Mouse (Mus musculus) G1E (cell line): ENCODE data around the gene H3f3b. TPM values are rescaled to one million over a fixed set of nuclear protein-coding genes. Genes with fewer than 3 reads are reported as not detected.

Source experiments
- ATAC-seq: 2 replicates; pipeline ENCODE4 v1.8.0; 2016; ENCODE audit warnings: mild to moderate bottlenecking; ENCODE audit not compliant: insufficient number of reproducible peaks, poor library complexity, low FRiP score, severe bottlenecking; ENCODE audit errors: extremely low read depth
- DNase-seq: peaks from one replicate; pipeline ENCODE4 v3.0.0; 2012; ENCODE audit warnings: low spot score
- H3K27me3 ChIP-seq: 2 replicates; pipeline ENCODE4 v1.6.1; 2012; ENCODE audit warnings: mild to moderate bottlenecking, low read length, inconsistent platforms; ENCODE audit not compliant: insufficient read depth
- H3K36me3 ChIP-seq: replicated peaks from 2 replicates; pipeline ENCODE3; 2012; ENCODE audit warnings: mild to moderate bottlenecking, inconsistent platforms
- H3K4me1 ChIP-seq: 2 replicates; pipeline ENCODE4 v1.6.1; 2012; ENCODE audit warnings: low read depth, low read length, inconsistent platforms, mixed read lengths; ENCODE audit not compliant: insufficient read depth
- H3K4me3 ChIP-seq: 2 replicates; pipeline ENCODE4 v1.5.1; 2012; ENCODE audit warnings: low read depth, mild to moderate bottlenecking, inconsistent platforms, low read length, moderate library complexity, mixed read lengths
- H3K9me3 ChIP-seq: replicated peaks from 2 replicates; pipeline ENCODE4 v1.6.1; 2012; ENCODE audit warnings: inconsistent platforms
- CTCF ChIP-seq: IDR thresholded peaks from 2 replicates; pipeline ENCODE4 v1.5.1; 2012; ENCODE audit warnings: low read depth, low read length, inconsistent platforms, mixed read lengths
- GATA1 ChIP-seq: IDR thresholded peaks from 2 replicates; pipeline ENCODE4 v1.6.1; 2012; ENCODE audit warnings: borderline replicate concordance, low read length, inconsistent platforms, mixed read lengths
- GATA2 ChIP-seq: IDR thresholded peaks from 2 replicates; pipeline ENCODE4 v1.6.1; 2012; ENCODE audit warnings: low read depth, low read length, inconsistent platforms, borderline replicate concordance
- POLR2AphosphoS5 ChIP-seq: IDR thresholded peaks from 2 replicates; pipeline ENCODE4 v1.6.1; 2012; ENCODE audit warnings: low read depth, low read length, inconsistent platforms; ENCODE audit not compliant: insufficient replicate concordance
- TAL1 ChIP-seq: conservative IDR thresholded peaks from 2 replicates; pipeline ENCODE4 v1.6.1; 2012; ENCODE audit warnings: low read depth, low read length, inconsistent platforms, mixed read lengths
- polyA plus RNA-seq: library from polyadenylated mRNA; stranded (reverse); fragments of >175 nt; gene quantifications from 2 replicates; pipeline ENCODE4 v1.2.3, GENCODE M21; 2012
- total RNA-seq, 2 experiments: library from RNA; stranded (forward) in 1 of 2; stranded (reverse) in 1 of 2; fragments of 200-1000 nt in 1 of 2; fragments of >200 nt in 1 of 2; fragmentation: Nextera tagmentation in 1 of 2; gene quantifications; 2 replicates each; pipeline ENCODE4 v1.2.3; 2014 to 2017

Gene H3f3b
- total and polyA plus RNA-seq, 3 experiments = 336 to 721 (median 692) TPM

GRCm38 (mm10) chr11:116030088-116030897 is 2.5 kb upstream of the H3f3b start, which contains the start of gene Unk:
Unk (plus strand) TSS chr11:116030322.
- peak within 1 kb of the TSS; percentile 79 for H3K4me3 ChIP-seq
- H3K27me3 ChIP-seq = no peaks in the 10 kb centered on the region
- TF ChIP-seq GATA2 (no peak), GATA1 (no peak), CTCF (no peak), POLR2AphosphoS5 (no peak)
- peaks cover 48% of the 10 kb centered on the region for H3K4me1 ChIP-seq
- no peaks in the 10 kb centered on the region for H3K9me3 ChIP-seq
- ATAC-seq (peak; percentile 88), DNase-seq (peak; percentile 81)
- H3K36me3 ChIP-seq = peaks cover 31% of the 10 kb centered on the region

GRCm38 (mm10) chr11:116029086-116029865 is 1.5 kb upstream of the H3f3b start:
- Histone ChIP-seq H3K27me3 (no peaks in the 10 kb centered on the region), H3K36me3 (peaks cover 23% of the 10 kb centered on the region), H3K4me1 (peaks cover 49% of the 10 kb centered on the region), H3K4me3 (peak overlapping the region; percentile 79), H3K9me3 (no peaks in the 10 kb centered on the region)
- ATAC-seq = no peak
- DNase-seq = no peak
- TF ChIP-seq GATA1 (no peak), TAL1 (no peak), GATA2 (no peak), POLR2AphosphoS5 (no peak), CTCF (no peak)

- Histone ChIP-seq H3K9me3 (no peaks in the 10 kb centered on the region), H3K4me1 (peaks cover 47% of the 10 kb centered on the region), H3K4me3 (no peak overlapping the region), H3K27me3 (no peaks in the 10 kb centered on the region), H3K36me3 (peaks cover 24% of the 10 kb centered on the region)
- ATAC-seq (no peak), DNase-seq (no peak)
- TF ChIP-seq CTCF (no peak), TAL1 (no peak), POLR2AphosphoS5 (no peak), GATA2 (no peak), GATA1 (no peak)
Measured at GRCm38 (mm10) chr11:116028177-116028865, 559 bp upstream of the H3f3b start.

- DNase-seq (no peak), ATAC-seq (no peak)
- TF ChIP-seq GATA2 = no peak
- no peak for TF ChIP-seq CTCF
- no peak for TF ChIP-seq GATA1
- TF ChIP-seq POLR2AphosphoS5 = no peak
- no peak for TF ChIP-seq TAL1
- H3K4me1 ChIP-seq = peaks cover 27% of the 10 kb centered on the region
- no peaks in the 10 kb centered on the region for H3K27me3 ChIP-seq
- no peaks in the 10 kb centered on the region for H3K9me3 ChIP-seq
- H3K36me3 ChIP-seq = peaks cover 23% of the 10 kb centered on the region
- H3K4me3 ChIP-seq = no peak overlapping the region
Measured at GRCm38 (mm10) chr11:116025056-116025845, 2.5 kb downstream of the H3f3b start.

- no peaks in the 10 kb centered on the region for H3K9me3 ChIP-seq
- peak; percentile 96 for ATAC-seq
Measured at GRCm38 (mm10) chr11:116024356-116024808, 3.4 kb downstream of the H3f3b start.

More at GRCm38 (mm10) chr11:116024356-116024808, 3.4 kb downstream of the H3f3b start:
- peaks cover 25% of the 10 kb centered on the region for H3K4me1 ChIP-seq
- H3K36me3 ChIP-seq = peaks cover 27% of the 10 kb centered on the region
- TF ChIP-seq POLR2AphosphoS5 = peak; percentile 100
- TF ChIP-seq CTCF = no peak
- peak; percentile 93 for DNase-seq
- peak overlapping the region; percentile 91 for H3K4me3 ChIP-seq
- no peaks in the 10 kb centered on the region for H3K27me3 ChIP-seq
